Mouse (Mus musculus): Measurements from ENCODE around the gene Vgll4. TPM values are rescaled to one million over a fixed set of nuclear protein-coding genes. Genes with fewer than 3 reads are reported as not detected.
"Not testable (repeated sequence)": the region's sequence is repeated elsewhere in the genome, so short reads cannot be mapped to it uniquely, and the experiment has no call there.

Gene Vgll4
- polyA plus RNA-seq, 1 experiment from 2014 or later, result 75.1 TPM

DNA sequence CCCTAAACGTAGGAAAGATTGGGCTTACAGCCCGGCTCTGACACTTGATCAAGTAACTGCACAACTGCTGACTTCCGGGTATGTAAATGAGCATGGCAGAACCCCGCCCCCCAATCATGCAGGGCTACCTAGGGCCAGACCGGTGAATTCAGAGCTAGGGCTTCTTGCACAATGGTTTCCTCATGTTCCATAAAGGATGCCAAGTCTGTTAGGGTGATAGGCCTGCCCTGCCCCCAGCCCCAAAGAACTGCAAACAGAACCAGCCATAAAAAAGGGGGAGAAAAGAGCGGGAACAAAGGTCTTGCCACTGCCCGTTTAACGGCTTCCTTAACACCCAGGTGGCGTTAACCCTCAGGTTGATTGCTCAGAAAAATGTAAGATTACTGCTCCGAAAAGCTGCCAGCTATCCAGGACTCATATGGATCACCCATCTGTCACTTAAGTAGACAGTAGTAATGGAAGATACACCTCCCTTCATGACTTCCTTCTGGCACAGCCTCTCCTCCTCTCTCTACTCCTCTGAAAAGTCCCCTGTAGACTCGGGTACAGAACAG is 39.7 kb downstream of the Vgll4 start:
- Histone ChIP-seq H3K27me3 (ENCODE audit: control insufficient read depth, insufficient read depth, low read length) (no peaks in the 10 kb centered on the region), H3K9me3 (replicated peaks; ENCODE audit: control insufficient read depth, low read length) (peaks cover 6% of the 10 kb centered on the region; the same call in 1 of the 2 replicates), H3K4me1 (ENCODE audit: control insufficient read depth, insufficient read depth, low read length) (peaks cover 17% of the 10 kb centered on the region), H3K27ac (ENCODE audit: low read length) (peak overlapping the region; percentile 22; the same call in 1 of the 2 replicates), H3K9ac (ENCODE audit: low read length) (peak overlapping the region; percentile 45; the same call in 1 of the 2 replicates), H3K4me2 (ENCODE audit: low read depth, low read length) (peak overlapping the region; percentile 37), H3K36me3 (ENCODE audit: control insufficient read depth, insufficient read depth, low read length) (no peaks in the 10 kb centered on the region; the same call in 1 of the 2 replicates), H3K4me3 (replicated peaks; ENCODE audit: low read length) (no peak overlapping the region)
- ATAC-seq (ENCODE audit: insufficient read depth, low FRiP score), result peak; percentile 53
- 38% methylated on average over 11 of the region's 11 CpGs for WGBS

DNA sequence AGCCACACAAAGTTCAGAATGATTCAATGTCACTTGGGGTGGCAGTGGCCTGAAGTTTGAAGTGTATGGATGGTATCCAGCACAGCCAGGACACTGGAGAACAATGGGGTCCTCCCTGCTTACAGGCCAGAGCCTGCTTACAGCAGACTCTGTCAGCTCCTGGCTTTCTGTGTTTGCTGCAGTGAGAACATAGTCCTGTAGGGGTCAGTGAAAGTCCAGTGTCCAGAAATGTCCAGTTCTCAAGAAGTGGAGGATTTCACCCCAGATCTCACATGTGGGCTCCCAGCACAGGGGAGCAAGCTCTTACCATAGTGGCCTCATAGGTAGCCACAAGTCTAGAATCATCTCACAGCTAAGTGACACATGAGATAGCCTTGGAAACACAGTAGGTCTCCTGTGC is 40.4 kb downstream of the Vgll4 start:
- peaks cover 6% of the 10 kb centered on the region; the same call in 1 of the 2 replicates for H3K9me3 ChIP-seq (replicated peaks; ENCODE audit: control insufficient read depth, low read length)
- no peak overlapping the region for H3K4me2 ChIP-seq (ENCODE audit: low read depth, low read length)
- ATAC-seq (ENCODE audit: insufficient read depth, low FRiP score), result peak; percentile 8; the same call in 1 of the 2 replicates
- H3K27ac ChIP-seq (ENCODE audit: low read length), result 0 out of 2 replicates have a peak overlapping the region, but pooled peaks have one; percentile 2
- H3K4me1 ChIP-seq (ENCODE audit: control insufficient read depth, insufficient read depth, low read length), result peaks cover 17% of the 10 kb centered on the region
- no peaks in the 10 kb centered on the region; the same call in 1 of the 2 replicates for H3K36me3 ChIP-seq (ENCODE audit: control insufficient read depth, insufficient read depth, low read length)
- H3K9ac ChIP-seq (ENCODE audit: low read length), result peak overlapping the region; percentile 45
- H3K27me3 ChIP-seq (ENCODE audit: control insufficient read depth, insufficient read depth, low read length), result no peaks in the 10 kb centered on the region
- no peak overlapping the region for H3K4me3 ChIP-seq (replicated peaks; ENCODE audit: low read length)

DNA sequence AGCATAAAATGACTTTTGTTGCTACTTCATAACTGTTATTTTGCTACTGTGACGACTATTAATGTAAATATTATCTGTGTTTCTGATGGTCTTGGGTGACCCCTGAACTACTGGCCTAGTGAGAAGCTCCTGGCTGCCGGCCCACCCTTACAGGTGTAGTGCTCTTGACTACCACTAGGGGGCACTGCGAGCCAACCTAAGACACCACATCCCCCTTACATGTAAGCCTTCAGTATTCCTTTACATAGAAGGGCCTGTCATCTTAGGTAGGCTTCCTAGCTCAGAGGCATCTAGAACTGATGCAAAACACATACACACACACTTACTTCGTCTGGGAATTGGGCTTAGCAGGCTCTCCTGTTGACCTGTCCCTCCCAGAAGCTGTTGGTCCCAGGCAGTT is 41.3 kb downstream of the Vgll4 start:
- no peak overlapping the region for H3K27ac ChIP-seq (ENCODE audit: low read length)
- H3K4me2 ChIP-seq (ENCODE audit: low read depth, low read length), result no peak overlapping the region
- H3K4me3 ChIP-seq (replicated peaks; ENCODE audit: low read length), result no peak overlapping the region
- H3K9ac ChIP-seq (ENCODE audit: low read length), result no peak overlapping the region
- WGBS, result 5% methylated on average over 4 of the region's 4 CpGs
- peaks cover 6% of the 10 kb centered on the region; the same call in 1 of the 2 replicates for H3K9me3 ChIP-seq (replicated peaks; ENCODE audit: control insufficient read depth, low read length)
- no peaks in the 10 kb centered on the region; the same call in 1 of the 2 replicates for H3K36me3 ChIP-seq (ENCODE audit: control insufficient read depth, insufficient read depth, low read length)
- H3K27me3 ChIP-seq (ENCODE audit: control insufficient read depth, insufficient read depth, low read length), result no peaks in the 10 kb centered on the region
- H3K4me1 ChIP-seq (ENCODE audit: control insufficient read depth, insufficient read depth, low read length), result peaks cover 17% of the 10 kb centered on the region
- peak; percentile 18; the same call in 1 of the 2 replicates for ATAC-seq (ENCODE audit: insufficient read depth, low FRiP score)

DNA sequence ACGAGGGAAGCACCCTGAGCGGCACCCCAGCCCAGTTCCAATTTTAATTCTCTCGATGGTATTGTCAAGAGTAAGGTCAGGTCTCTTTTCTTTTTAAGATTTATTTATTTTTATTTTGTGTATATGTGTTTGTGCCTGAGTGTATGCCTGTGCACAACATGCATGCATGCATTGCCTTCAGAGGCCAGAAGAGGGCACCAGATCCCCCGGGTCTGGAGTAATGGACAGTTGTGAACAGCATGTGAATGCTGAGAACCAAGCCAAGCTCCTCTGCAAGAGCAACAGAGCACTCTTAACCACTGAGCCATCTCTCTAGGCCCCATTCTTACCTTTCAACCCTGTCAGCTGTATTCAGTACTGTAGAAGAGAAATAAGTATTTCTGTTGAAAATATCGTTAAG is 42.4 kb downstream of the Vgll4 start:
- Histone ChIP-seq H3K36me3 (ENCODE audit: control insufficient read depth, insufficient read depth, low read length) (no peaks in the 10 kb centered on the region; the same call in 1 of the 2 replicates), H3K27ac (ENCODE audit: low read length) (no peak overlapping the region), H3K9ac (ENCODE audit: low read length) (no peak overlapping the region), H3K27me3 (ENCODE audit: control insufficient read depth, insufficient read depth, low read length) (no peaks in the 10 kb centered on the region), H3K9me3 (replicated peaks; ENCODE audit: control insufficient read depth, low read length) (peaks cover 6% of the 10 kb centered on the region; the same call in 1 of the 2 replicates), H3K4me3 (replicated peaks; ENCODE audit: low read length) (no peak overlapping the region), H3K4me1 (ENCODE audit: control insufficient read depth, insufficient read depth, low read length) (peaks cover 17% of the 10 kb centered on the region), H3K4me2 (ENCODE audit: low read depth, low read length) (no peak overlapping the region)
- ATAC-seq (ENCODE audit: insufficient read depth, low FRiP score), result no peak
- 87% methylated on average over 5 of the region's 5 CpGs for WGBS

DNA sequence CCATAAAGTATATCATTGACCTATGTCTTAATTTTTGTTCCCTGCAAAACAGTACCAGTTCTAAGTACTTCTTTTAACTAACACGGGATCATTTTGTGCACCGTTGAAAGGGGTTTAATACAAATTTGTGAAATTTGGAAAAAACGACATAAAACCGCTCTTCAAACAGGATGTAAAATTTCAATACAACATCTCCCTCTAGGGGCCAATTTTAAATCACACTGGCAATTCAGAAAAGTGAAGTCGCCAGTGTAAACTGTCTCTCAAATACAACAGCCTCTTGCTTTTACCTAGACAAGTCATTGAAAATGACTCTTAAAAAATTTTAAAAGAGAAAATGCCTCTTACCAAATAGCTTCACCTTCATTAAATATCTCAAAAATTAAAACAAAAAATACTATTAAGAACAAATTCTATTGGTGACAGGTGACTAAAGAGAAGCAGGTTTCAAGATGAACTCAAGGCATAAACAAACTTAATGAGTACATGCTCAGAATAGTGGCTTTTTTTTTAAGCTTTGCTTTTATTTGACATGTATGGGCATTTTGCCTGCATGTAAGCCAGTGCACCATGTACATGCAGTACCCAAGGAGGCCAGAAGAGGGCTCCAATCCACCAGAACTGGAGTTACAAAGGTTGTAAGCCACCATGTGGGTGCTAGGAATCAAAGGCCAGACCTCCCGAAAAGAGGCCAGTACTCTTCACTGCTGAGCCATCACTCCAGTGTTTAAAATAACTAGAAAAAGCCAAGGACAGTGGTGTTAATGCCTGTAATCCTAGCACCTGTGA is 43.2 kb downstream of the Vgll4 start:
- H3K4me3 ChIP-seq (replicated peaks; ENCODE audit: low read length), result no peak overlapping the region
- H3K27ac ChIP-seq (ENCODE audit: low read length), result no peak overlapping the region
- 31% methylated on average over 6 of the region's 6 CpGs for WGBS
- peaks cover 12% of the 10 kb centered on the region for H3K4me1 ChIP-seq (ENCODE audit: control insufficient read depth, insufficient read depth, low read length)
- H3K9ac ChIP-seq (ENCODE audit: low read length), result no peak overlapping the region
- H3K36me3 ChIP-seq (ENCODE audit: control insufficient read depth, insufficient read depth, low read length), result no peaks in the 10 kb centered on the region; the same call in 1 of the 2 replicates
- H3K9me3 ChIP-seq (replicated peaks; ENCODE audit: control insufficient read depth, low read length), result peaks cover 6% of the 10 kb centered on the region; the same call in 1 of the 2 replicates
- ATAC-seq (ENCODE audit: insufficient read depth, low FRiP score), result no peak
- H3K27me3 ChIP-seq (ENCODE audit: control insufficient read depth, insufficient read depth, low read length), result no peaks in the 10 kb centered on the region
- H3K4me2 ChIP-seq (ENCODE audit: low read depth, low read length), result no peak overlapping the region

- no peak for ATAC-seq (ENCODE audit: insufficient read depth, low FRiP score)
- H3K27ac ChIP-seq (ENCODE audit: low read length), result no peak overlapping the region
- no peaks in the 10 kb centered on the region; the same call in 1 of the 2 replicates for H3K36me3 ChIP-seq (ENCODE audit: control insufficient read depth, insufficient read depth, low read length)
- H3K4me2 ChIP-seq (ENCODE audit: low read depth, low read length), result no peak overlapping the region
- peaks cover 6% of the 10 kb centered on the region; the same call in 1 of the 2 replicates for H3K9me3 ChIP-seq (replicated peaks; ENCODE audit: control insufficient read depth, low read length)
- 85% methylated on average over 4 of the region's 4 CpGs for WGBS
- peaks cover 7% of the 10 kb centered on the region for H3K4me1 ChIP-seq (ENCODE audit: control insufficient read depth, insufficient read depth, low read length)
- H3K9ac ChIP-seq (ENCODE audit: low read length), result no peak overlapping the region
- no peak overlapping the region for H3K4me3 ChIP-seq (replicated peaks; ENCODE audit: low read length)
- H3K27me3 ChIP-seq (ENCODE audit: control insufficient read depth, insufficient read depth, low read length), result no peaks in the 10 kb centered on the region
Measured at GRCm38 (mm10) chr6:114925196-114925595, 44.6 kb downstream of the Vgll4 start.

DNA sequence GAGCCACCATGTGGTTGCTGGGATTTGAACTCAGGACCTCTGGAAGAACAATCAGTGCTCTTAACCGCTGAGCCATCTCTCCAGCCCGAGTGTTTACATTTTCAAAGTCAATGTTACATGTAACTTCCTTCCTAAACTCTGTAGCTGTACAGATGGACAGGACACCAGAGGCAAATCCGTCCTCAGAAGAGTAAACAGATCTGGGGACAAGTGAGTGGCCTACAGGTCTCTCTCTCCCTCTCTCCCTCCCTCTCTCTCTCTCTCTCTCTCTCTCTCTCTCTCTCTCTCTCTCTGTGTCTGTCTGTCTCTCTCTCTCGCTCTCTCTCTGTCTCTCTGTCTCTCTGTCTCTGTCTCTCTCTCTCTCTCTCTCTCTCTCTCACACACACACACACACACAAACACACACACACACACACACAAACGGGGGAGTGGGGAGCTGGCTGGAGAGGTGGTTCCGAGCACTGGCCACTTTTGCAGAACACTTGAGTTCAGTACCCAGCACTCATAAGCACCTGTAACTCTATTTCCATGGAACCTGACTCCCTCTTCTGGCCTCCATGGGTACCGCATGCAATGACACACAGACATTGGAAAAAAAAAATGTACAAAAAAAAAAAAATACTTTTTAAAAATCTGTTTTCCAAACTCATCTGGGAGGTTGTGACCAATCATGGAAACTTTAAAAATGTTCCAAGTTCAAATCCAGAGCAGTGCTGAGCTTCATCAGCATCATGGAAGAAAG is 47.3 kb downstream of the Vgll4 start:
- not testable (repeated sequence) for H3K4me2 ChIP-seq (ENCODE audit: low read depth, low read length); H3K27ac ChIP-seq (ENCODE audit: low read length); H3K27me3 ChIP-seq (ENCODE audit: control insufficient read depth, insufficient read depth, low read length); H3K36me3 ChIP-seq (ENCODE audit: control insufficient read depth, insufficient read depth, low read length); ATAC-seq (ENCODE audit: insufficient read depth, low FRiP score); H3K9ac ChIP-seq (ENCODE audit: low read length); H3K9me3 ChIP-seq (replicated peaks; ENCODE audit: control insufficient read depth, low read length); H3K4me3 ChIP-seq (replicated peaks; ENCODE audit: low read length)
- WGBS, result 62% methylated on average over 7 of the region's 7 CpGs
- H3K4me1 ChIP-seq (ENCODE audit: control insufficient read depth, insufficient read depth, low read length), result peaks cover 19% of the 10 kb centered on the region

DNA sequence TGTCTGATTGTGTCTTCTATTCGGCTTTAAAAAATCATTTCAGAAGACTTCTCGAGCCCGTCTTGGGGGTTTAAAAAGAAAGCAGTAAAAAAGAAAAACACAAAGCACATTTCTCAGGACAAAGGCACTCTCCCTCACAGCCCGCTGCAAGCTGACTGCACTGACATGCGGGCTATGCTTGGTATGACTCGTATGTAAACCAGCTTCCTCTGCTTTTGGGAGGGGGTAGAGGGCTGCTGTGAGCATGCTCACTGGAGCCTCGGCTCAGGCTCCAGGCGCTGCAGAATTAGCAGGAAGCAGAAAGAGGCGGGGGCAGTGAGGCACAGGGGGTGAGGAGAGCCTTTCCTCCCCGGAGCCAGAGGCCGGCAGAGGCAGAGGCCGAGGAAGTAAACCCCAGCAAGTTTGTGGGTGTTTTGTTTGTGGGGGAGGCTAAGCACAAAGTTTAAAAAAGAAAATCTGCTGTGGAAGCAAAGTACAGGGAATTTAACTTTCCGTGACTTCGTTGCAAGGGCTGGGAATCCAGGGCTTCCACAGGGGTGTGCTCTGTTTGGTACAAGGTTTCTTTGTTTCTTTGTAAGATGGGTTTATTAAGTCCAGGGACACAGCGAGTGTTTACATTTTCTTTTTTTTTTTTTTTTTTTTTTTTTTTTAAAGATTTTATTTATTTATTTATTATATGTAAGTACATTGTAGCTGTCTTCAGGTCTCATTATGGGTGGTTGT is 48.0 kb downstream of the Vgll4 start:
- peak overlapping the region; percentile 64 for H3K4me3 ChIP-seq (replicated peaks; ENCODE audit: low read length)
- peaks cover 1% of the 10 kb centered on the region; the same call in 1 of the 2 replicates for H3K9me3 ChIP-seq (replicated peaks; ENCODE audit: control insufficient read depth, low read length)
- 3% methylated on average over 15 of the region's 15 CpGs for WGBS
- peak; percentile 95 for ATAC-seq (ENCODE audit: insufficient read depth, low FRiP score)
- H3K4me2 ChIP-seq (ENCODE audit: low read depth, low read length), result peak overlapping the region; percentile 54
- no peaks in the 10 kb centered on the region for H3K27me3 ChIP-seq (ENCODE audit: control insufficient read depth, insufficient read depth, low read length)
- H3K4me1 ChIP-seq (ENCODE audit: control insufficient read depth, insufficient read depth, low read length), result peaks cover 27% of the 10 kb centered on the region
- H3K36me3 ChIP-seq (ENCODE audit: control insufficient read depth, insufficient read depth, low read length), result no peaks in the 10 kb centered on the region; the same call in 1 of the 2 replicates
- peak overlapping the region; percentile 87 for H3K9ac ChIP-seq (ENCODE audit: low read length)
- H3K27ac ChIP-seq (ENCODE audit: low read length), result peak overlapping the region; percentile 89

Data from stomach, embryonic 16.5 days (tissue).